Mouse (Mus musculus) hindbrain, postnatal 0 days (tissue): ENCODE data around the gene Cuta. TPM values are rescaled to one million over a fixed set of nuclear protein-coding genes. Genes with fewer than 3 reads are reported as not detected.
"Not testable (repeated sequence)": the region's sequence is repeated elsewhere in the genome, so short reads cannot be mapped to it uniquely, and the experiment has no call there.

Experiments used
- ATAC-seq: fragments of 200-750 bp; cut with Nextera tagmentation; 2 replicates; pipeline ENCODE4 v1.8.0; 2017; ENCODE audit warnings: mild to moderate bottlenecking, moderate TSS enrichment, moderate library complexity
- DNase-seq: peaks from one replicate; pipeline ENCODE4 v3.0.0-alpha.2; 2015; ENCODE audit warnings: low spot score
- H3K27ac ChIP-seq: fragments of 300-500 bp; sonication (generic); 2 replicates; pipeline ENCODE4 v1.5.1; 2014; ENCODE audit warnings: mild to moderate bottlenecking
- H3K27me3 ChIP-seq: fragments of 300-500 bp; sonication (generic); 2 replicates; pipeline ENCODE4 v1.6.1; 2014; ENCODE audit warnings: low read length, mixed read lengths; ENCODE audit not compliant: insufficient read depth
- H3K36me3 ChIP-seq: fragments of 300-500 bp; sonication (generic); 2 replicates; pipeline ENCODE4 v1.6.1; 2014; ENCODE audit warnings: low read length, mixed read lengths; ENCODE audit not compliant: insufficient read depth
- H3K4me1 ChIP-seq: fragments of 300-500 bp; sonication (generic); 2 replicates; pipeline ENCODE4 v1.6.1; 2014; ENCODE audit warnings: antibody characterized with exemption, low read length, mixed read lengths; ENCODE audit not compliant: insufficient read depth
- H3K4me2 ChIP-seq: fragments of 300-500 bp; sonication (generic); 2 replicates; pipeline ENCODE4 v1.6.1; 2014; ENCODE audit warnings: low read depth, mild to moderate bottlenecking, low read length, moderate library complexity, mixed read lengths
- H3K4me3 ChIP-seq: fragments of 300-500 bp; sonication (generic); 2 replicates; pipeline ENCODE4 v1.5.1; 2014; ENCODE audit warnings: low read length
- H3K9ac ChIP-seq: fragments of 300-500 bp; sonication (generic); replicated peaks from 2 replicates; pipeline ENCODE4 v1.6.1; 2014; ENCODE audit warnings: mild to moderate bottlenecking, low read length, moderate library complexity, mixed read lengths
- H3K9me3 ChIP-seq: fragments of 300-500 bp; sonication (generic); 2 replicates; pipeline ENCODE4 v1.6.1; 2016; ENCODE audit warnings: low read length, mixed read lengths
- CTCF ChIP-seq: IDR thresholded peaks from 2 replicates; pipeline ENCODE4 v1.5.1; 2016; ENCODE audit warnings: antibody characterized with exemption, control low read depth, low read depth
- WGBS: fragments of 180-500 bp; shearing (Covaris S2); extraction: QIAGEN DNeasy Blood & Tissue Kit; methylation state at CpG from one replicate; pipeline ENCODE4 v1.1.7; 2014; 5-methylcytosine and 5-hydroxymethylcytosine counted together
- polyA plus RNA-seq: library from polyadenylated mRNA; unstranded; fragments of >200 nt; fragmentation: Nextera tagmentation; extraction: Ambion mirVana; gene quantifications from 2 replicates; pipeline ENCODE4 v1.2.1, GENCODE M21; 2015
- total RNA-seq: library from RNA; depleted of rRNA; stranded (reverse); fragments of >200 nt; gene quantifications from 2 replicates; pipeline ENCODE4 v1.2.3, GENCODE M21; 2014

Cuta gene
- total and polyA plus RNA-seq, 2 experiments from 2014 or later = 63.8 to 149 TPM

- no peak for TF ChIP-seq CTCF
- no peaks in the 10 kb centered on the region for H3K36me3 ChIP-seq
- no peaks in the 10 kb centered on the region for H3K4me1 ChIP-seq
- H3K4me2 ChIP-seq = no peak overlapping the region
- WGBS = 57% methylated on average over 1 of the region's 1 CpGs
- H3K9ac ChIP-seq = no peak overlapping the region
- no peak for DNase-seq
- H3K4me3 ChIP-seq = no peak overlapping the region
- H3K9me3 ChIP-seq = no peaks in the 10 kb centered on the region
- no peak for ATAC-seq
- no peak overlapping the region for H3K27ac ChIP-seq
- no peaks in the 10 kb centered on the region for H3K27me3 ChIP-seq
These were observed 24.1 kb downstream of the Cuta start for GRCm38 (mm10) chr17:26915248-26915647.

DNA sequence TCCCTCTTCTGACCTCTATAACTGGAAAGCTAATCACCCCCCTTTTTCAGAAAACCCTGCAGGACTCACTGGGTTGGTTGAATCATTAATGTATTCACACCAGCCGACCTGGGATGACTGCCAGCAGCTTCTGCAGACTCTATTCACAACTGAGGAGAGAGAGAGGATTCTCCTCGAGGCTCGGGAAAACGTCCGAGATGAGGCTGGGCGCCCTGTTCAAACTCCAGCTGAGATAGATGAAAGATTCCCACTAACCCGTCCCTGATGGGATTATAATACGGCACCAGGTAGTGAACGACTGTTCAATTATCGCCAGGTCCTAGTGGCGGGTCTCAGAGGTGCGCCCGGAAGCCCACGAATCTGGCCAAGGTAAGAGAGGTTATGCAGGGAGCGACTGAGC is 31.9 kb downstream of the Cuta start:
- not testable (repeated sequence) for DNase-seq, ATAC-seq, H3K4me3 ChIP-seq, H3K4me1 ChIP-seq, H3K9me3 ChIP-seq, H3K27ac ChIP-seq, H3K4me2 ChIP-seq, H3K36me3 ChIP-seq, H3K27me3 ChIP-seq, H3K9ac ChIP-seq
- 66% methylated on average over 14 of the region's 15 CpGs for WGBS

DNA sequence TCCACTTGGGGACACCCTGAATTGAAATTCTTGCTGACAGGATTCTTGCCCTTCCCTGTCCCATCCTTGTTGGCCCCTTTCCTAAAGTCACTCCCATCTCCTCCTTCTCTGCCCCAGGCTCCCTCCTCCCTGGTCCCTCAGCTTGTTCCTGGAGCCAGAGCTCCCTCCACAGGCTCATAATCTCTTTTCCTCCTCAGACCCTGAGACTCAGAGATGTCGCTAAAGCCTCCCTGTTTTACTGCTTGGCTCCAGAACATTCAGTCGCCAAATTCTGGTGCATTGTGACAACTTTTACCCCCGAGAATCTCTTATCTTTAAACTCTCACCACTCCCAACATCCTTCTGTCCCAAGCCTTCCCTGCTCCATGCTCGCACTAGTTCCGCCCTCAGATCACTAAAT is 35.0 kb downstream of the Cuta start:
- TF ChIP-seq CTCF = no peak
- Histone ChIP-seq H3K27ac (no peak overlapping the region), H3K4me2 (no peak overlapping the region), H3K36me3 (no peaks in the 10 kb centered on the region), H3K9me3 (no peaks in the 10 kb centered on the region), H3K9ac (no peak overlapping the region), H3K4me1 (no peaks in the 10 kb centered on the region), H3K27me3 (no peaks in the 10 kb centered on the region), H3K4me3 (no peak overlapping the region)
- 59% methylated on average over 5 of the region's 5 CpGs for WGBS
- DNase-seq = no peak
- no peak for ATAC-seq

GRCm38 (mm10) chr17:26900916-26901315 is 38.5 kb downstream of the Cuta start:
- no peak for ATAC-seq
- no peaks in the 10 kb centered on the region; the same call in 1 of the 2 replicates for H3K27me3 ChIP-seq
- H3K27ac ChIP-seq = no peak overlapping the region
- no peaks in the 10 kb centered on the region for H3K36me3 ChIP-seq
- H3K4me3 ChIP-seq = no peak overlapping the region
- H3K9me3 ChIP-seq = no peaks in the 10 kb centered on the region
- H3K4me1 ChIP-seq = no peaks in the 10 kb centered on the region
- no peak overlapping the region for H3K9ac ChIP-seq
- no peak for DNase-seq
- no peak overlapping the region for H3K4me2 ChIP-seq
- WGBS = 80% methylated on average over 6 of the region's 6 CpGs
- no peak for TF ChIP-seq CTCF

DNA sequence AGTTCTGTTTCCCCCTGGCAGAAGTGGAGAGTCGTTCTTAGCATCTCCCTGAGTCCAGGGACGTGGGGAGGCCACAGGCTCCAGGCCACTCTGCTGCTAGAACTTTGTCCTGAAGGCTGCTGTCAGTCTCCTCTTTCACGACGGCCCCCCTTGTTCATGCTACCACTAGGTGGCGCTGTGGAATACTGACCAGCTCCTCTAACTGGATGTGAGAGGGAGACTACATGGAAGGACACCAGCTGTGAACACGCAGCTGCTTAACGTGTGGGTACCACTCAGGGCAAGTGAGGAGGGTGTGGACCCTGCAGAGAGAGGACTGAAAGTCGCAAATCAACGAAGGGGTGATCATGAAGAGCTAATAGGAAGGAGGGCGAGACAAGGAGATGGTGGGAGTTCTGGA is 43.8 kb downstream of the Cuta start:
- TF ChIP-seq CTCF = peak; percentile 92
- Histone ChIP-seq H3K9ac (no peak overlapping the region), H3K36me3 (no peaks in the 10 kb centered on the region), H3K4me2 (no peak overlapping the region), H3K27me3 (no peaks in the 10 kb centered on the region; the same call in 1 of the 2 replicates), H3K4me1 (peaks cover 10% of the 10 kb centered on the region), H3K27ac (no peak overlapping the region), H3K9me3 (no peaks in the 10 kb centered on the region), H3K4me3 (no peak overlapping the region)
- peak; percentile 75 for DNase-seq
- ATAC-seq = peak; percentile 56; the same call in 1 of the 2 replicates
- 13% methylated on average over 10 of the region's 10 CpGs for WGBS

GRCm38 (mm10) chr17:26894342-26894741 is 45.0 kb downstream of the Cuta start:
- Histone ChIP-seq H3K9me3 (no peaks in the 10 kb centered on the region), H3K4me3 (no peak overlapping the region), H3K36me3 (no peaks in the 10 kb centered on the region), H3K4me1 (peaks cover 10% of the 10 kb centered on the region), H3K27me3 (no peaks in the 10 kb centered on the region; the same call in 1 of the 2 replicates), H3K9ac (no peak overlapping the region), H3K27ac (no peak overlapping the region), H3K4me2 (no peak overlapping the region)
- DNase-seq (peak; percentile 37), ATAC-seq (0 out of 2 replicates have a peak, but pooled peaks have one; percentile 33)
- no peak for TF ChIP-seq CTCF
- 53% methylated on average over 6 of the region's 6 CpGs for WGBS

DNA sequence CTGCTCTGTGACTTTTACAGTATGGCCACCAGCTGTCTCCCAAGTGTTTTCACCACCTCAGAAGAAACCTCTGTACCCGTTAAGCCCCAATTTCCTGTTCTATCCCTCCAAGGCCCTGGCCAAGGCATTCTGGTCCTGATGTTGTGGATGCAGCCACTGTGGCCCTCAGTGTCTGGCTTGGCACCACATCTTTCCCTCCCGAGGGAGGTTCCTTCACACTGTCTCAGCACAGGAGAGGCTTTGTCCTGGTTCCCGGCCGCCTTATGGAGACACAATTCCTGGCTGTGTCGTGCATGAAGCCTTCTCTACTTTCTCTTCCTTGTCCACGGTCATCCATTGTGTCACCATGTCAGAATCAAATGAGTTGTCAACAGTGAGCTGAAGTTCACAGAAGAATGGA is 45.9 kb downstream of the Cuta start:
- WGBS = 28% methylated on average over 6 of the region's 6 CpGs
- DNase-seq (peak; percentile 25), ATAC-seq (peak; percentile 45; the same call in 1 of the 2 replicates)
- H3K4me1 ChIP-seq = peaks cover 10% of the 10 kb centered on the region
- no peaks in the 10 kb centered on the region for H3K9me3 ChIP-seq
- no peak overlapping the region for H3K4me2 ChIP-seq
- no peak overlapping the region for H3K9ac ChIP-seq
- TF ChIP-seq CTCF = no peak
- H3K36me3 ChIP-seq = no peaks in the 10 kb centered on the region
- no peak overlapping the region for H3K27ac ChIP-seq
- no peak overlapping the region for H3K4me3 ChIP-seq
- no peaks in the 10 kb centered on the region; the same call in 1 of the 2 replicates for H3K27me3 ChIP-seq
